Mouse (Mus musculus) hindbrain, embryonic 13.5 days (tissue): ENCODE results near the gene 4930449I24Rik. TPM values are rescaled to one million over a fixed set of nuclear protein-coding genes. Genes with fewer than 3 reads are reported as not detected.
"Not testable (repeated sequence)": the region's sequence is repeated elsewhere in the genome, so short reads cannot be mapped to it uniquely, and the experiment has no call there.

Source experiments
- ATAC-seq: fragments of 200-750 bp; cut with Nextera tagmentation; 2 replicates; pipeline ENCODE4 v1.8.0; 2017; ENCODE audit warnings: moderate TSS enrichment; ENCODE audit not compliant: low FRiP score
- H3K27ac ChIP-seq: fragments of 300-500 bp; sonication (generic); 2 replicates; pipeline ENCODE4 v1.5.1; 2015; ENCODE audit warnings: inconsistent platforms, mild to moderate bottlenecking, moderate library complexity
- H3K27me3 ChIP-seq: fragments of 300-500 bp; sonication (generic); 2 replicates; pipeline ENCODE4 v1.6.1; 2015; ENCODE audit warnings: mild to moderate bottlenecking, inconsistent platforms
- H3K36me3 ChIP-seq: fragments of 300-500 bp; sonication (generic); 2 replicates; pipeline ENCODE4 v1.6.1; 2015; ENCODE audit warnings: mild to moderate bottlenecking, inconsistent platforms
- H3K4me1 ChIP-seq: fragments of 300-500 bp; sonication (generic); replicated peaks from 2 replicates; pipeline ENCODE4 v1.6.1; 2015; ENCODE audit warnings: inconsistent platforms
- H3K4me2 ChIP-seq: fragments of 300-500 bp; sonication (generic); 2 replicates; pipeline ENCODE4 v1.6.1; 2015; ENCODE audit warnings: inconsistent platforms, mild to moderate bottlenecking, moderate library complexity
- H3K4me3 ChIP-seq: fragments of 300-500 bp; sonication (generic); 2 replicates; pipeline ENCODE4 v1.5.1; 2015; ENCODE audit warnings: mild to moderate bottlenecking, inconsistent platforms
- H3K9ac ChIP-seq: fragments of 300-500 bp; sonication (generic); 2 replicates; pipeline ENCODE4 v1.6.1; 2015; ENCODE audit warnings: mild to moderate bottlenecking, inconsistent platforms
- H3K9me3 ChIP-seq: fragments of 300-500 bp; sonication (generic); 2 replicates; pipeline ENCODE4 v1.6.1; 2016; ENCODE audit warnings: inconsistent platforms
- WGBS: fragments of 180-500 bp; shearing (Covaris S2); methylation state at CpG from one replicate; pipeline ENCODE4 v1.1.7; 2015; 5-methylcytosine and 5-hydroxymethylcytosine counted together
- polyA plus RNA-seq: library from polyadenylated mRNA; unstranded; fragments of >200 nt; fragmentation: Nextera tagmentation; extraction: Ambion mirVana; gene quantifications from 2 replicates; pipeline ENCODE4 v1.2.1, GENCODE M21; 2015

Gene 4930449I24Rik
- polyA plus RNA-seq, 1 experiment from 2014 or later, result not detected

GRCm38 (mm10) chr5:146525501-146525900 lies 23.3 kb downstream of the 4930449I24Rik start, which contains the start of gene Gm3404:
Gm3404 (plus strand) TSS chr5:146525801.
- not testable (repeated sequence) for ATAC-seq, H3K27ac ChIP-seq, H3K4me2 ChIP-seq, H3K9ac ChIP-seq, H3K27me3 ChIP-seq, H3K4me3 ChIP-seq, H3K4me1 ChIP-seq, H3K9me3 ChIP-seq, H3K36me3 ChIP-seq
- 97% methylated on average over 3 of the region's 3 CpGs for WGBS

GRCm38 (mm10) chr5:146537347-146537746 lies 35.1 kb downstream of the 4930449I24Rik start, which contains the start of gene Gm3409:
Gm3409 (plus strand) TSS chr5:146537647.
- not testable (repeated sequence) for ATAC-seq, H3K36me3 ChIP-seq, H3K9ac ChIP-seq, H3K4me1 ChIP-seq, H3K4me2 ChIP-seq, H3K9me3 ChIP-seq, H3K27me3 ChIP-seq, H3K27ac ChIP-seq, H3K4me3 ChIP-seq
- whole genome bisulfite sequencing, result 94% methylated on average over 3 of the region's 3 CpGs

Other genes starting within 250 kb of the 4930449I24Rik start
- gene Wasf3, start 117.4 kb upstream of the 4930449I24Rik start, polyA plus RNA-seq, result 14.1 and 14.2 TPM in 2 replicates
- not detected in 2 replicates for gene Gm6408, start 20.4 kb upstream of the 4930449I24Rik start, polyA plus RNA-seq
- not detected in 2 replicates for gene Gm6370, start 11.0 kb upstream of the 4930449I24Rik start, polyA plus RNA-seq
- gene Gm3402, start 11.7 kb downstream of the 4930449I24Rik start, polyA plus RNA-seq, result not detected in 2 replicates
- not detected in 2 replicates for gene Gm3404, start 23.4 kb downstream of the 4930449I24Rik start, polyA plus RNA-seq
- gene Gm3409, start 35.2 kb downstream of the 4930449I24Rik start, polyA plus RNA-seq, result not detected in 2 replicates
- gene Gm3415, start 53.7 kb downstream of the 4930449I24Rik start, polyA plus RNA-seq, result not detected in 2 replicates
- 8.8 and 9.6 TPM in 2 replicates for gene Gpr12, start 82.8 kb downstream of the 4930449I24Rik start, polyA plus RNA-seq